Mouse (Mus musculus): ENCODE results near the gene Cd163.

GRCm38 (mm10) chr6:124304356-124304755 is at the start of gene Cd163:
- no peak for TF ChIP-seq EP300 (IDR thresholded peaks at IDR 0.05; ENCODE audit: low read depth)
- no peak for TF ChIP-seq CTCF (IDR thresholded peaks at IDR 0.05; ENCODE audit: low read depth)

Measured in liver, postnatal 0 days (tissue).